Mouse (Mus musculus) forebrain, embryonic 15.5 days (tissue): ENCODE measurements at regions not wholly inside any gene's neighbourhood (a gene's known extent, or its start where the extent isn't known, plus 50 kb on each side); places are given as distances from the start of the nearest gene placed in this dataset.
A peak's percentile ranks its signal among the peaks of the same experiment; 100 is the strongest.

Source experiments
- ATAC-seq: fragments of 200-750 bp; cut with Nextera tagmentation; replicated peaks from 2 replicates; pipeline ENCODE4 v1.8.0; 2017; ENCODE audit warnings: mild to moderate bottlenecking, moderate TSS enrichment, moderate library complexity
- H3K27ac ChIP-seq: fragments of 300-500 bp; sonication (generic); replicated peaks from 2 replicates; pipeline ENCODE4 v1.5.1; 2015; ENCODE audit warnings: mild to moderate bottlenecking, inconsistent platforms
- H3K27me3 ChIP-seq: fragments of 300-500 bp; sonication (generic); 2 replicates; pipeline ENCODE4 v1.6.1; 2015; ENCODE audit warnings: inconsistent platforms
- H3K36me3 ChIP-seq: fragments of 300-500 bp; sonication (generic); 2 replicates; pipeline ENCODE4 v1.6.1; 2015; ENCODE audit warnings: mild to moderate bottlenecking, inconsistent platforms
- H3K4me1 ChIP-seq: fragments of 300-500 bp; sonication (generic); 2 replicates; pipeline ENCODE4 v1.6.1; 2015; ENCODE audit warnings: inconsistent platforms
- H3K4me2 ChIP-seq: fragments of 300-500 bp; sonication (generic); replicated peaks from 2 replicates; pipeline ENCODE4 v1.6.1; 2015; ENCODE audit warnings: mild to moderate bottlenecking, inconsistent platforms
- H3K4me3 ChIP-seq: fragments of 300-500 bp; sonication (generic); 2 replicates; pipeline ENCODE4 v1.5.1; 2015; ENCODE audit warnings: mild to moderate bottlenecking, inconsistent platforms
- H3K9ac ChIP-seq: fragments of 300-500 bp; sonication (generic); replicated peaks from 2 replicates; pipeline ENCODE4 v1.6.1; 2015; ENCODE audit warnings: mild to moderate bottlenecking, inconsistent platforms
- H3K9me3 ChIP-seq: fragments of 300-500 bp; sonication (generic); 2 replicates; pipeline ENCODE4 v1.6.1; 2016; ENCODE audit warnings: inconsistent platforms
- WGBS: fragments of 180-500 bp; shearing (Covaris S2); methylation state at CpG from one replicate; pipeline ENCODE4 v1.1.7; 2015; ENCODE audit warnings: mixed read lengths; 5-methylcytosine and 5-hydroxymethylcytosine counted together

GRCm38 (mm10) chr14:76313424-76314190 lies 101.2 kb upstream of the Tsc22d1 start:
- Histone ChIP-seq H3K9me3 (no peaks in the 10 kb centered on the region), H3K9ac (no peak overlapping the region), H3K4me3 (no peak overlapping the region), H3K36me3 (no peaks in the 10 kb centered on the region), H3K27ac (peak overlapping the region; percentile 53), H3K4me2 (no peak overlapping the region), H3K27me3 (no peaks in the 10 kb centered on the region), H3K4me1 (peaks cover 45% of the 10 kb centered on the region)
- ATAC-seq: peak; percentile 89
- WGBS: 40% methylated on average over 14 of the region's 14 CpGs

DNA sequence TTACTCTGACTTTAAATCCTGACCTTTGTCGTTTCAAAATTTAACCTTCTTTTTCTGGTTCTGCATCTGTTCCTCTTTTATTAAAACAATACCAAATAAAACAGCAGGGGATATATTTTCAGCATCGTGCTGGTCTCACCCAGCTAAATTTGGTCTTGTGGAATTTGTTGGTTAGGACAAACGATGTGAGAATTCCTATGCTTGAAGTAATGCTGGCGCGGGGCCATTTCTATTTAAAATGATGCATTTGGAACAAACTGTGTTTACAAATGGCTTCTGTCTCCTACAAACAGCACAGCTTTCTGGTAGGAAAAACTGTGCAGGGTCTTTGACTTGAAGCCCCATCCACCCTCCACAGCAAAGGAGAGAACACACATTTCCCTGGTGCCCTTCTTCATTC lies 96.3 kb upstream of the Tsc22d1 start:
- H3K9ac ChIP-seq: no peak overlapping the region
- H3K4me2 ChIP-seq: no peak overlapping the region
- WGBS: 57% methylated on average over 5 of the region's 5 CpGs
- peaks cover 17% of the 10 kb centered on the region for H3K4me1 ChIP-seq
- no peaks in the 10 kb centered on the region for H3K27me3 ChIP-seq
- no peak overlapping the region for H3K27ac ChIP-seq
- ATAC-seq: no peak
- no peaks in the 10 kb centered on the region for H3K9me3 ChIP-seq
- H3K36me3 ChIP-seq: no peaks in the 10 kb centered on the region
- no peak overlapping the region for H3K4me3 ChIP-seq

- no peak overlapping the region for H3K27ac ChIP-seq
- H3K9ac ChIP-seq: no peak overlapping the region
- no peaks in the 10 kb centered on the region for H3K4me1 ChIP-seq
- no peaks in the 10 kb centered on the region for H3K27me3 ChIP-seq
- no peaks in the 10 kb centered on the region for H3K9me3 ChIP-seq
- no peak overlapping the region for H3K4me2 ChIP-seq
- no peak for ATAC-seq
- no peaks in the 10 kb centered on the region for H3K36me3 ChIP-seq
- no peak overlapping the region for H3K4me3 ChIP-seq
- WGBS: 91% methylated on average over 1 of the region's 1 CpGs
Measured at GRCm38 (mm10) chr14:76324246-76324645, 90.5 kb upstream of the Tsc22d1 start.

- WGBS: 85% methylated on average over 5 of the region's 5 CpGs
- H3K4me3 ChIP-seq: no peak overlapping the region
- H3K27ac ChIP-seq: no peak overlapping the region
Measured at GRCm38 (mm10) chr14:76329983-76330382, 84.8 kb upstream of the Tsc22d1 start.

GRCm38 (mm10) chr14:76331497-76332335 lies 83.0 kb upstream of the Tsc22d1 start:
- no peak overlapping the region for H3K4me3 ChIP-seq
- ATAC-seq: peak; percentile 69
- H3K27ac ChIP-seq: no peak overlapping the region
- H3K27me3 ChIP-seq: no peaks in the 10 kb centered on the region
- H3K9me3 ChIP-seq: no peaks in the 10 kb centered on the region
- 20% methylated on average over 11 of the region's 11 CpGs for WGBS
- H3K4me1 ChIP-seq: peaks cover 10% of the 10 kb centered on the region
- H3K4me2 ChIP-seq: 0 out of 2 replicates have a peak overlapping the region, but pooled peaks have one; percentile 2
- no peak overlapping the region for H3K9ac ChIP-seq
- H3K36me3 ChIP-seq: no peaks in the 10 kb centered on the region

More at GRCm38 (mm10) chr14:76329983-76330382, 84.8 kb upstream of the Tsc22d1 start:
- Histone ChIP-seq H3K9ac (no peak overlapping the region), H3K27me3 (no peaks in the 10 kb centered on the region), H3K36me3 (no peaks in the 10 kb centered on the region), H3K4me2 (no peak overlapping the region), H3K4me1 (peaks cover 10% of the 10 kb centered on the region), H3K9me3 (no peaks in the 10 kb centered on the region)
- ATAC-seq: no peak

DNA sequence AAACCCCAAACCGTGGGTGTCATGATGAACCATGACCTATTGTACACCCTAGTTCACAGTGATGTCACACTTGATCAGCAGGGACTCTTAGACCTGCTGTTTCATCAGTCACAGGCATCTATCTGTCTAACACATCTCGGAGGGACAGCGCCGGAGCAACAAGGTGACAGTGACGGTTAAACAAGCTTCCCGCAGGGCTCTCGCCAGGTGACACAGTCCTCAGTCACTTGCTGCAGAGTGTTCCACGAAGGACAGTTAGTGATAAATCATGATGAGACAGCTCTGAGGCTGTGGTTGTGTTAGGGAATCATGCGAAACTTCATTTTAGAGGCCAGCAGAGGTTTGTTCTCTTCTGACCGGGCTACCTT lies 82.4 kb upstream of the Tsc22d1 start:
- Histone ChIP-seq H3K4me2 (no peak overlapping the region), H3K4me1 (peaks cover 10% of the 10 kb centered on the region), H3K27me3 (no peaks in the 10 kb centered on the region), H3K36me3 (no peaks in the 10 kb centered on the region), H3K27ac (no peak overlapping the region), H3K9me3 (no peaks in the 10 kb centered on the region), H3K4me3 (no peak overlapping the region), H3K9ac (no peak overlapping the region)
- 86% methylated on average over 10 of the region's 10 CpGs for WGBS
- no peak for ATAC-seq

GRCm38 (mm10) chr14:76340789-76341188 lies 74.0 kb upstream of the Tsc22d1 start:
- no peaks in the 10 kb centered on the region for H3K36me3 ChIP-seq
- no peak overlapping the region for H3K9ac ChIP-seq
- H3K4me3 ChIP-seq: no peak overlapping the region
- H3K9me3 ChIP-seq: no peaks in the 10 kb centered on the region
- H3K27me3 ChIP-seq: no peaks in the 10 kb centered on the region
- WGBS: 87% methylated on average over 7 of the region's 7 CpGs
- H3K4me1 ChIP-seq: no peaks in the 10 kb centered on the region
- no peak overlapping the region for H3K4me2 ChIP-seq
- H3K27ac ChIP-seq: peak overlapping the region; percentile 44; the same call in 1 of the 2 replicates
- ATAC-seq: no peak

DNA sequence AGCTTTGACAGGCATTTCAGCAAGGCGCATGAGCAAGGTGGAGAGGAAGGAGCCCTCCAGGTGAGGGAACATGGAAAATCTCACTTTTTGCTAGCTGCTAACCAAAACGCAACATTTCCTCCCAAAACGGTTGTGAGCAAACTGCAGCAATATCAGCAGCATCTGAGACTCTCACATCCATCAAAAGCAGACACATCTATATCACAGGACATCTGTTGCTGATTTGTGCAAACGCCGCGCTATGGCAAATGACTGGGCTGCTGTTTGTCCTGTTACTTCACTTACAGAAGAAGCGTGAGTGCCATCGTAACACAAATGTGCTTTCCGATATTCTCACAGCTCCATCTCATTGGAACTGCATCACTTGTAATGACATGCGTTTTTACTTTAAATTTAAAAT lies 73.5 kb upstream of the Tsc22d1 start:
- 76% methylated on average over 10 of the region's 10 CpGs for WGBS
- Histone ChIP-seq H3K36me3 (no peaks in the 10 kb centered on the region), H3K4me3 (no peak overlapping the region), H3K9ac (no peak overlapping the region), H3K4me1 (no peaks in the 10 kb centered on the region), H3K27me3 (no peaks in the 10 kb centered on the region), H3K4me2 (no peak overlapping the region), H3K27ac (peak overlapping the region; percentile 44; the same call in 1 of the 2 replicates), H3K9me3 (no peaks in the 10 kb centered on the region)
- no peak for ATAC-seq

DNA sequence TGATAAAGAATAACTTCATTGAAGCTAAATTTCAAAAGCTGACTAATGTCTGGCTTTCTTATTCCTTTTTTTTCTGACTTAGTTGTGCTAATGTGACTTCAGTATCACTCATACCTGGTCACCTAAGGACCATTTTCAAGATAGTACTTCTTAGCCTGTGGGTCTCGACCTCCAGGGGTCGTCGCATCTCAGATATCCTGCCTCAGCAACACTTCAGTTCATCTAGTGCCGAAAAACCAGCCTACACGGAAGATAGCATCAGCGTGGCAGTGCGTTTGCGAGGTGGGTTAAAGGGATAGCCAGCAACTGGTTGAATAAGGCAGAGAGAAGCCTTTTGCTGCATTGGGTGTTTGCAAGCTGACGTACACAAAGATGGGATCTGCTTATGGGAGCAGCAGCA lies 62.9 kb upstream of the Tsc22d1 start:
- Histone ChIP-seq H3K36me3 (no peaks in the 10 kb centered on the region), H3K4me3 (no peak overlapping the region), H3K27me3 (no peaks in the 10 kb centered on the region), H3K27ac (no peak overlapping the region), H3K9ac (no peak overlapping the region), H3K4me2 (no peak overlapping the region), H3K4me1 (no peaks in the 10 kb centered on the region), H3K9me3 (no peaks in the 10 kb centered on the region)
- 62% methylated on average over 9 of the region's 9 CpGs for WGBS
- ATAC-seq: no peak

DNA sequence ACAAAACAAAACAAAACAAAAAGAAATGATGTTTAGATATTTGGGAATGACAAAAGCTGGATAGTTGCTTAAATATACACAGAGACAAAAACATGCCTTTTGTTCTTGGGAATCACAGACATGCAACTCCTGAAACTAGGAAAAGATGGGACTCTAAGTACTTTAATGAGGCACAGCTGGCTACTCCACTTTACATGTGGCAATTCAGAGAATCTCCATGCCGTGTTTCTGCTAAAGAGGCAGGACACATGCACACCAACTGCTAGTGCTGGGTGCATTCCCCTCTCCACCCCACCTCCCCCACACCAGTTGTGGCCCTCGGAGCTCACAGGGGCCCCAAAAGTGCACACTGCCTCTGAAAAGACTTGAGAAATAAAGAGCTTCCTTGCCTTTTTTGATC lies 58.6 kb upstream of the Tsc22d1 start:
- Histone ChIP-seq H3K4me2 (no peak overlapping the region), H3K4me3 (no peak overlapping the region), H3K27me3 (no peaks in the 10 kb centered on the region), H3K27ac (no peak overlapping the region), H3K9me3 (no peaks in the 10 kb centered on the region), H3K36me3 (no peaks in the 10 kb centered on the region), H3K4me1 (no peaks in the 10 kb centered on the region), H3K9ac (no peak overlapping the region)
- no peak for ATAC-seq
- 61% methylated on average over 2 of the region's 2 CpGs for WGBS

GRCm38 (mm10) chr14:76359837-76360410 lies 54.8 kb upstream of the Tsc22d1 start:
- H3K36me3 ChIP-seq: no peaks in the 10 kb centered on the region
- 87% methylated on average over 11 of the region's 11 CpGs for WGBS
- no peak overlapping the region for H3K4me2 ChIP-seq
- ATAC-seq: no peak
- H3K27ac ChIP-seq: no peak overlapping the region
- no peaks in the 10 kb centered on the region for H3K4me1 ChIP-seq
- no peaks in the 10 kb centered on the region for H3K27me3 ChIP-seq
- no peaks in the 10 kb centered on the region for H3K9me3 ChIP-seq
- H3K4me3 ChIP-seq: no peak overlapping the region
- no peak overlapping the region for H3K9ac ChIP-seq

DNA sequence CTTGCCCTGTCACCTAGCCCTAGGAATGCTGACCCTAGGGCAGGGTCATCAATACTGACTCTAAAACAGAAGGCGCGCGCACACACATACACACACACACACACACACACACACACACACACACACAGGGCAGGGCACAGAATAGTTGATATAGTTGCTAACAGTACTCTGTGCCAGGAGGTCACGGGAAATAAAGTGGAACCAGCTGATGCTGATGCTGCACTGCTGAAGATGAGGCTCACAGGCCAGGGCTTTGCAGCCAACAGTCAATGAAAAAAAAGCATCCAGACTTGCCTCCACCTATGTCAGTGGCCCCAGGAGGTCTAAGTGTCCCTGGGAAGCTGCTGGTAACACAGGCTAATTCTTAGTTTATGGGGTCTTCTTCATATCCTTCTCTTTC lies 50.7 kb upstream of the Tsc22d1 start:
- H3K9ac ChIP-seq: no peak overlapping the region
- H3K9me3 ChIP-seq: no peaks in the 10 kb centered on the region
- H3K4me2 ChIP-seq: no peak overlapping the region
- no peaks in the 10 kb centered on the region for H3K27me3 ChIP-seq
- H3K4me1 ChIP-seq: no peaks in the 10 kb centered on the region
- H3K27ac ChIP-seq: no peak overlapping the region
- ATAC-seq: no peak
- no peaks in the 10 kb centered on the region for H3K36me3 ChIP-seq
- WGBS: 86% methylated on average over 4 of the region's 4 CpGs
- no peak overlapping the region for H3K4me3 ChIP-seq
